Mouse (Mus musculus) sigmoid colon, adult 10 weeks (tissue): Measurements from ENCODE around the gene Krtap20-2. TPM values are rescaled to one million over a fixed set of nuclear protein-coding genes. Genes with fewer than 3 reads are reported as not detected.

Experiments used
- polyA plus RNA-seq: library from polyadenylated mRNA; stranded (reverse); fragments of 350-450 nt; fragmentation: Illumina TruSeq; extraction: RNeasy Lipid Tissue Mini Kit (QIAGEN cat#74804); gene quantifications from one replicate; pipeline ENCODE4 v1.2.3, GENCODE M21; 2014; ENCODE audit warnings: low read depth, low replicate concordance

The Krtap20-2 gene
- polyA plus RNA-seq = not detected

GRCm38 (mm10) chr16:89205561-89205960 lies at the start of gene Krtap20-2:
Krtap20-2 (plus strand) TSS chr16:89205861.

DNA sequence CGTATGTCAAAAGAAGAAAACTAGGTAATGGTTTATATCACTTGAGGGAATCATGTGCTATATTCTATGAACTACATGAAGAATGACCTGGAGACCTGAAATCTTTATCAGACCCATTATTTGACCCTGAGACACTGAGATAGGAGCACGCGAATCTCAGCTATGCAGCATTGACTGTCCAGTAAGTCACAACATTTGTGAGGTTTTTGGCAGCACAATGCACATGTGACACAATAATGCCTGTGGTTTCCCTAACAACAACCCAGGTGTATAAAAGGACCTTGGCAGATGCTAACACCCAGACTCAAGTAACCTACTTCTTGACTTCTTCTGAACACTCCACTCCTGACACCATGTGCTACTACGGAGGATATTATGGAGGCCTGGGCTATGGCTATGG lies 48.0 kb upstream of the Krtap20-2 start, which contains the start of gene Gm9789:
Gm9789 (plus strand) TSS at position 301 of the 400 bp plus-strand sequence.

DNA sequence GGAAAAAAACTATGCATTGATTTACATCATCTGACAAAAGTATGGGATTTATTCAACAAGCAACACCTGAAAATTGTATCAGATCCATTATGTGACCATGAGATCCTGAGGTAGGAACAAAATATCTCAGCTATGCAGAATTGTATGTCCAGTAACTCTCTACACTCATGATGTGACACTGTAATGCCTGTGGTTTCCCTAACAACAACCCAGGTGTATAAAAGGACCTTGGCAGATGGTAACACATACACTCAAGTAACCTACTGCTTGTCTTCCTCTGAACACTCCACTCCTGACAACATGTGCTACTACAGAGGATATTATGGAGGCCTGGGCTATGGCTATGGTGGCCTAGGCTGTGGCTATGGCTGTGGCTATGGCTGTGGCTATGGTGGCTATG lies 36.5 kb upstream of the Krtap20-2 start, which contains the start of gene Gm7735:
Gm7735 (plus strand) TSS at position 301 of the 400 bp plus-strand sequence.

GRCm38 (mm10) chr16:89174435-89174834 lies 31.2 kb upstream of the Krtap20-2 start, which contains the start of gene 1110057P08Rik:
1110057P08Rik (plus strand) TSS chr16:89174735.

Other genes with a start within 250 kb of the Krtap20-2 start
- gene Krtap16-3, start 243.0 kb upstream of the Krtap20-2 start, polyA plus RNA-seq = not detected
- not detected for gene Krtap22-2, start 195.1 kb upstream of the Krtap20-2 start, polyA plus RNA-seq
- gene Gm10229, start 190.6 kb upstream of the Krtap20-2 start, polyA plus RNA-seq = not detected
- not detected for gene Krtap6-1, start 174.2 kb upstream of the Krtap20-2 start, polyA plus RNA-seq
- gene Gm10228, start 164.4 kb upstream of the Krtap20-2 start, polyA plus RNA-seq = not detected
- gene Krtap6-5, start 158.0 kb upstream of the Krtap20-2 start, polyA plus RNA-seq = not detected
- gene 1110025L11Rik, start 141.9 kb upstream of the Krtap20-2 start, polyA plus RNA-seq = not detected
- not detected for gene Krtap6-3, start 121.8 kb upstream of the Krtap20-2 start, polyA plus RNA-seq
- gene Gm6358, start 65.0 kb upstream of the Krtap20-2 start, polyA plus RNA-seq = not detected
- gene Gm10061, start 54.8 kb upstream of the Krtap20-2 start, polyA plus RNA-seq = not detected
- not detected for gene Gm9789, start 47.9 kb upstream of the Krtap20-2 start, polyA plus RNA-seq
- not detected for gene Gm7735, start 36.4 kb upstream of the Krtap20-2 start, polyA plus RNA-seq
- not detected for gene 1110057P08Rik, start 31.1 kb upstream of the Krtap20-2 start, polyA plus RNA-seq
- not detected for gene Krtap21-1, start 198.0 kb downstream of the Krtap20-2 start, polyA plus RNA-seq
- gene Krtap6-2, start 214.2 kb downstream of the Krtap20-2 start, polyA plus RNA-seq = not detected